Mouse (Mus musculus): ENCODE data around the gene Tomm40l.

DNA sequence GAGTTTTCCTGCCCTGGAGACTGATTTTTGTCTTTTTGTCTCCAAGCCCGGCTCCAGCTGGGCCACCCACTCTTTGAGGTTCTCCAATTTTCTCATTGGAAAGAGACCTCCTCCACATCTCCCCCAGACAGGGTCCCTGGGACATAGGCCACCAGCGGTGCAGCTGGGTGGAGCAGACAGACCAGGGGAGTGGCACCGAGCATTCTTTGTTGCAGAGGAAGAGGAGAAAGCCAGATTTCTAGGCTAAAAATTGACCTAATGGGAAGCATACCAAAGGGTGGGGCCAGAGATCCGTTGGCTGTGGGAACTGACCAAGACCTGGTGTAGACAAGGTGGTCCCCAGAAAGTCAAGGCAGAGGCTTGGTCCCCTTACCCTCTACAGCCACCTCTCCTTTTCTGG is 25.6 kb upstream of the Tomm40l start:
- no peak for TF ChIP-seq CTCF (IDR thresholded peaks at IDR 0.05; ENCODE audit: borderline replicate concordance, insufficient read depth, low read length)
- TF ChIP-seq POLR2A (IDR thresholded peaks at IDR 0.05; ENCODE audit: low read depth, low read length) = no peak

All from embryonic fibroblast, embryonic 13.5 days (primary cell).